Comparison of ENCODE assay signal across 8 mouse cellular contexts in the genomic region with DNA sequence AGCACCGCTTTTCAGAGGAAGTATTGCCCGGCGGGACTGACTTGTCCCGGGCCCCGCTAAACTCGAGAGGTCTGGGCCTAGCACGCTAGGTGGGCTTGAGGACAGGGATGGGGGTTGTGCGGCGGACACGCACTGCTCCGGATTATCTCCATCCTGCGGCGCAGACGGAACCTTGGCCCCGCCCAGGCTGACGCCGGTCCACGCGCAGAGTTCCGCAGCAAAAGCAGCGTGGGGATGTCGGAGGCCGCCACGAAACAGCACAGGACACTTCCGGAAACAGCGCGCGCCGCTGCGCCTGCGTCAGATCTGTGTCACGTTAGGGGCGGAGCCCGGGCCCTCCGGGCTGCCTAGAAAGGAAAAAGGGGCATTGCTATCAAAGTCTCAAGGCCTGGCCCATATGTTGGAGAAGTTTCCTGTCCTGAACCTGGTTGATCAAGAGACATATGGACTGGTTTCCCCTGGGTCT. TPM values are rescaled to one million over a fixed set of nuclear protein-coding genes. Genes with fewer than 3 reads are reported as not detected.
DNase-seq lines count a peak whose midpoint lies in the region; ATAC-seq lines count a peak whose summit lies in the region.

A gene (minus strand): TSS at position 293 of the 466 bp plus-strand sequence.

- peak; percentile 96 for DNase-seq in R1 (ENCODE audit: low read depth, low spot score)
- DNase-seq in cerebellum, postnatal 25 days, result peak; percentile 96 to 97
- peak; percentile 94 to 97 for DNase-seq in frontal cortex, postnatal 36 days (ENCODE audit: low spot score in 2 of 2)
- peak; percentile 90 for DNase-seq in left cerebral cortex, adult 11 months (ENCODE audit: low spot score)
- peak; percentile 95 to 96 for DNase-seq in lung, postnatal 4 days
- peak; percentile 84 for DNase-seq in retina, postnatal 7 days (ENCODE audit: low read depth, low spot score)
- peak; percentile 87 for DNase-seq in urinary bladder, adult 2 months (ENCODE audit: low spot score)

- peak within 1 kb of the TSS; percentile 80 for H3K27ac ChIP-seq in hindbrain, embryonic 15.5 days (replicated peaks)

- H3K4me2 ChIP-seq in hindbrain, embryonic 15.5 days, result peak within 1 kb of the TSS; percentile 80

- H3K9ac ChIP-seq in hindbrain, embryonic 15.5 days, result peak within 1 kb of the TSS; percentile 65

- under 1% methylated on average over 35 of the region's 35 CpGs for WGBS in hindbrain, embryonic 15.5 days

- H3K27me3 ChIP-seq in hindbrain, embryonic 15.5 days, result no peaks in the 10 kb centered on the region

- peak within 1 kb of the TSS; percentile 67 for H3K4me3 ChIP-seq in hindbrain, embryonic 15.5 days

- H3K36me3 ChIP-seq in hindbrain, embryonic 15.5 days, result peaks cover 8% of the 10 kb centered on the region

- ATAC-seq in hindbrain, embryonic 15.5 days (ENCODE audit: low FRiP score, low read depth), result peak; percentile 93

- H3K9me3 ChIP-seq in hindbrain, embryonic 15.5 days, result no peaks in the 10 kb centered on the region

- H3K4me1 ChIP-seq in hindbrain, embryonic 15.5 days (replicated peaks), result peaks cover 21% of the 10 kb centered on the region

RNA-seq across cellular contexts. Expression of the gene that starts here (rescaled TPM):
- 31.2 and 31.4 TPM in 2 replicates for polyA plus RNA-seq in hindbrain, embryonic 15.5 days (2015; fragmentation: Nextera tagmentation; extraction: Ambion mirVana)
- polyA plus RNA-seq in urinary bladder, adult 2 months (2012; rRNA removed), result 21.4 and 25.4 TPM in 2 replicates

Comparison
In these comparisons a context has a peak if more than half of its experiments do, and no peak if none do; other contexts are left out.
1. Peak in every context shown above with its lines: DNase-seq, ATAC-seq, H3K4me3 ChIP-seq and H3K27ac ChIP-seq.